Mouse (Mus musculus) erythroid progenitor cell, adult 5-6 weeks (primary cell): ENCODE data around the gene Os9. TPM values are rescaled to one million over a fixed set of nuclear protein-coding genes. Genes with fewer than 3 reads are reported as not detected.

ENCODE experiments used
- ATAC-seq: replicated peaks from 2 replicates; pipeline ENCODE4 v1.8.0; 2016; ENCODE audit warnings: moderate number of reproducible peaks, mild to moderate bottlenecking, moderate TSS enrichment, inconsistent platforms; ENCODE audit not compliant: poor library complexity, low FRiP score, severe bottlenecking
- total RNA-seq, 2 experiments: library from RNA; stranded (forward) in 1 of 2; stranded (reverse) in 1 of 2; fragments of 150-400 nt in 1 of 2; fragments of 186-747, 209-891 nt in 1 of 2; gene quantifications; 2 replicates each; pipeline versions ENCODE4 v1.2.3 to v1.2.4; 2015 to 2017; ENCODE audit warnings: low replicate concordance in 2 of 2

The Os9 gene
- total RNA-seq, 2 experiments from 2014 or later = 36.5 to 70.0 TPM

DNA sequence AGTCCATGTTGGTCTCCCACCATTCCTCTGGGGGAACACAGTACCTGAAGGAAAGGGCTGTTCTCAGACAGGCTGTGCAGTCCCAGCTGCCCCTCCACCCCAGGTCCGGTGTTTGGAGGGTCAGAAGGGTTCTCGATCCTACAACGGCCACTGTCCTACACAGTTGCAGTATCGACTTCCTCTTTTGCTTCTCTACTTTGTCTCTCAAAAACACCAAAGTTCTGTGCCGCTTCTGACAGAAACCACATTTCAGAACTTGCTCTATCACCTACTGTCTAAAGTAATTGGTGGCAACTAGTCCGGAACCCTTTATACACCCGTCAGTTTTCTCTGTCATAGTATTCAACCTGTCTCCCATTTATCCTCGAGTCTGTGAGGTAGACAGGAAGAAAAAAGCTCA, 65.5 kb downstream of the Os9 start:
- no peak for ATAC-seq

DNA sequence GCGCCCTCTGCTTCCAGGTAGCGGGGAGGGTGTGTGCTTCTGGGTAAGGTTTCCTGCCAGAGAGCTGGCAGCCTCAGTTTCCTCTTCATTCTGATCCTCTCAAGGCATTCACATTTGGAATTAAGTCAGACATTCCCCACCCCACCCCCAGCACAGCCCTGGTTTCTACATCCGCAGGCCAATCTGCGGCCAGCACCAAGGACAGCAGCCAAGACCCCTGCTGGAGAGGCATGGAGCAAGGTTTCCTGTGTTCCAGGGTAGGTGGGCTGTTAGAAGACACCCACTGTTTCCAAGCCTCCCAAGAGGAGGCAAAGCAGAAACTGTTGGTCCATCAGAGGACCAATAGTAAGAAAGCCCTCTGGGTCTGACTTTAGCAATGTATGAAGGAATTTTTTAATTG, 66.3 kb downstream of the Os9 start:
- ATAC-seq = no peak

DNA sequence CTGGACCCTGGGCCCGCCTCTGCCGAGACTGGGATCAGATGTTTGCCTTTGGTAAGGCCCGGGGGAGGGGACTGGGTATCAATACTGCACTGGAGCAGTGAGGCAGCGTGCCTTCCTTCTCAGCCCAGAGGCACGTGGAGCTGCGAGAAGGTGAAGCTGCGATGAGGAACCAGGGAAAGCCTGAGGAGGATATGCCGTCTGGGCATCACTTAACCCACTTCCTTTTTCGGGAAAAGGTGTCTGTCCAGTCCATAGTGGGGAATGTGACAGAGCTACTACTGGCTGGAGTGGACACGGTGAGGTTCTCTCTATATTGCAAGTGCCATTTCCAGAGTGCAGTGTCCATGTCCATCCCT, 70.8 kb downstream of the Os9 start:
- no peak for ATAC-seq

DNA sequence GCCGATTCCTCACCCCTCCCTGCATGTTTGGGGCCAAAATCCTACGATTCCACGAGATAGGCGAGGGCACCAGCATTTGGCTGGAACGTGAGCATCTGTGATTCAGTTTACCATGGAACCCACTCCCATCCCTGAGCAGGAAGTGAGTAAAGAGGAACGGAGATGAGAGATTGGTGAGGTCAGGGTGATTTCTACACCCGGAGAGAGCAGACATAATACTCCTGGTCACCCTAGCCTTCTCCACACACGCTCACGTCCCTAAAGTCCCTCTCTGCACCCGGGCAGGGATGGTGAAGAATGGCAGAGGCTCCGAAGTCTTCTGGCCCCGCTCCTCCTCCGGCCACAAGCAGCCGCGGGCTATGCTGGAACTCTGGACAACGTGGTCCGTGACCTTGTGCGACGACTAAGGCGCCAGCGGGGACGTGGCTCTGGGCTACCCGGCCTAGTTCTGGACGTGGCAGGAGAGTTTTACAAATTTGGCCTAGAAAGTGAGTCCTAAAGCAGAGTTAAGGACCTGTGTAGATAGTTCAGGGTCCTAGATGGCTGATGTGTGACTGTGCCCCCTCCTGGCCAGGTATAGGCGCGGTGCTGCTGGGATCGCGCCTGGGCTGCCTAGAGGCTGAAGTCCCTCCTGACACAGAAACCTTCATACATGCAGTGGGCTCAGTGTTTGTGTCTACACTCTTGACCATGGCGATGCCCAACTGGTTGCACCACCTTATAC, 71.4 kb downstream of the Os9 start:
- ATAC-seq = 0 out of 2 replicates have a peak, but pooled peaks have one; percentile 35

DNA sequence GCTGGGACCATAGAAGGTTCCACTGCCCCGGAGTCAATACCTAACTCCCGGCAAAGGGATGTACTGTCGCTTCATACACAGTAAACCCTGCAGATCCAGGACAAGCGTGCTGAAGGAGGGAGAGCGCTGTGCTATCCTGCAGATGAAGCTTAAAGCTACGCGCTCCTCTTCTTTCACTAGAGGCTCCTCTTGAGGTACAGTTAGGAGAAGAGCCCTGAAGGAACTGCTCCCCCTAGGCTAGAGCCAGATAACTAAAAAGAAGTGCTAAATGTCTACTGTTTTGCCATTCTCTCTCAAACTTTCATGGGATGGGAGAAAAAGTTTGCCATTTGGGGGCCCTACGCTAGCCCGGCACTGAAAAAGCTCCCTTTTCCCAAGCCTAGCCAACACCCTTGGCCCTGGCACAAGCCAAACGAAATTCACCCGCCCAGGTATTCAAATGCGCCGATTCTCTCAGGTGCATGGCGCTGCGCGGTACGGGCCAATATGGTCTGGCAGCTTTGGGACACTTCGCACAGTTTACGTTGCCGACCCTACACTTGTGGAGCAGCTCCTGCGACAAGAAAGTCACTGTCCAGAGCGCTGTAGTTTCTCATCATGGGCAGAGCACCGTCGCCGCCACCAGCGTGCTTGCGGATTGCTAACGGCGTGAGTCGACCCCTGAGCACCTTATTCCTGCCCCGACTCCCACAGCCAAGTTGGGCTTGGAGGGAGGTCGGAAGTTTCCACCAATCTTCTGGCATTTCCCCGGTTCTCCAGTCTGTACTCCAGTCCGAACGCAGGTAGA, 72.1 kb downstream of the Os9 start:
- no peak for ATAC-seq

DNA sequence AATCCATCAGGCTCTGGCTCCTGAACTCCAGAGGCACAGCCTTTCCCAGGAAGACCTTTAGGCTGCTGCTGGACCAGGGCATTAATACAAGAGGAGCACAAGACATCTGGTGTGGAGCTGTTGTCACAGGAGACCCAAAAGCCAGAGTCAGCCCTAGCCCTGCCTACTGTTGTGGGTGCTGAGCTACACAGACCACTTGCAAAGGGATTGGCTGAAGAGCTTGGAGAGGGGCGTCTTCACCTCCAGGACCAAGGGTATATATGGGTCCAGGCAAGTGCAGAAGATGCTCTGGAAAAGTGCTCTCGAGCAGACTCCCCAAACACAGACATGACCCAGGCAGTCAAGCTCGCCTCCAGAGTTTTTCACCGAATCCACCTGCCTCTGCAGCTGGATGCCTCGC, 73.0 kb downstream of the Os9 start, which contains the start of gene Cyp27b1:
Gene Cyp27b1 (plus strand): TSS at position 297 of the 400 bp plus-strand sequence.
- no peak for ATAC-seq

Other genes with a start within 250 kb of the Os9 start
- gene Atp23, start 219.8 kb downstream of the Os9 start, total RNA-seq (2015; ENCODE audit: low replicate concordance) = 3.6 TPM in 1 of 2 replicates, not detected in the other
- gene Atp23, start 219.8 kb downstream of the Os9 start, total RNA-seq (2017; ENCODE audit: low replicate concordance) = 0.51 and 1.7 TPM in 2 replicates
- gene Ctdsp2, start 142.4 kb downstream of the Os9 start, total RNA-seq (2015; ENCODE audit: low replicate concordance) = 18.0 and 19.7 TPM in 2 replicates
- 8.5 and 10.3 TPM in 2 replicates for gene Ctdsp2, start 142.4 kb downstream of the Os9 start, total RNA-seq (2017; ENCODE audit: low replicate concordance)
- gene Avil, start 120.4 kb downstream of the Os9 start, total RNA-seq (2015; ENCODE audit: low replicate concordance) = not detected in 2 replicates
- gene Avil, start 120.4 kb downstream of the Os9 start, total RNA-seq (2017; ENCODE audit: low replicate concordance) = not detected in 2 replicates
- gene Tsfm, start 90.3 kb downstream of the Os9 start, total RNA-seq (2015; ENCODE audit: low replicate concordance) = 12.6 and 14.4 TPM in 2 replicates
- gene Tsfm, start 90.3 kb downstream of the Os9 start, total RNA-seq (2017; ENCODE audit: low replicate concordance) = 4.2 and 6.5 TPM in 2 replicates
- 3.4 and 6.5 TPM in 2 replicates for gene Mettl1, start 79.7 kb downstream of the Os9 start, total RNA-seq (2015; ENCODE audit: low replicate concordance)
- 0.23 and 1.9 TPM in 2 replicates for gene Mettl1, start 79.7 kb downstream of the Os9 start, total RNA-seq (2017; ENCODE audit: low replicate concordance)
- not detected in 2 replicates for gene Eef1akmt3, start 79.6 kb downstream of the Os9 start, total RNA-seq (2015; ENCODE audit: low replicate concordance)
- not detected in 2 replicates for gene Eef1akmt3, start 79.6 kb downstream of the Os9 start, total RNA-seq (2017; ENCODE audit: low replicate concordance)
- gene Cyp27b1, start 72.9 kb downstream of the Os9 start, total RNA-seq (2015; ENCODE audit: low replicate concordance) = not detected in 2 replicates
- not detected in 2 replicates for gene Cyp27b1, start 72.9 kb downstream of the Os9 start, total RNA-seq (2017; ENCODE audit: low replicate concordance)
- gene March9, start 60.9 kb downstream of the Os9 start, total RNA-seq (2015; ENCODE audit: low replicate concordance) = not detected in 2 replicates
- gene March9, start 60.9 kb downstream of the Os9 start, total RNA-seq (2017; ENCODE audit: low replicate concordance) = not detected in 2 replicates
- gene Cdk4, start 57.6 kb downstream of the Os9 start, total RNA-seq (2015; ENCODE audit: low replicate concordance) = 84.3 and 107 TPM in 2 replicates
- 42.7 and 99.2 TPM in 2 replicates for gene Cdk4, start 57.6 kb downstream of the Os9 start, total RNA-seq (2017; ENCODE audit: low replicate concordance)
- gene Tspan31, start 50.9 kb downstream of the Os9 start, total RNA-seq (2015; ENCODE audit: low replicate concordance) = 13.0 and 18.0 TPM in 2 replicates
- 6.6 and 8.5 TPM in 2 replicates for gene Tspan31, start 50.9 kb downstream of the Os9 start, total RNA-seq (2017; ENCODE audit: low replicate concordance)
- gene Agap2, start 45.8 kb downstream of the Os9 start, total RNA-seq (2015; ENCODE audit: low replicate concordance) = 1.1 and 3.8 TPM in 2 replicates
- gene Agap2, start 45.8 kb downstream of the Os9 start, total RNA-seq (2017; ENCODE audit: low replicate concordance) = 2.2 and 51.8 TPM in 2 replicates
- gene B4galnt1, start 44.1 kb upstream of the Os9 start, total RNA-seq (2015; ENCODE audit: low replicate concordance) = 25.2 and 34.2 TPM in 2 replicates
- 10.7 and 14.0 TPM in 2 replicates for gene B4galnt1, start 44.1 kb upstream of the Os9 start, total RNA-seq (2017; ENCODE audit: low replicate concordance)
- gene Slc26a10, start 59.5 kb upstream of the Os9 start, total RNA-seq (2015; ENCODE audit: low replicate concordance) = not detected in 2 replicates
- not detected in 2 replicates for gene Slc26a10, start 59.5 kb upstream of the Os9 start, total RNA-seq (2017; ENCODE audit: low replicate concordance)
- gene Arhgef25, start 69.0 kb upstream of the Os9 start, total RNA-seq (2015; ENCODE audit: low replicate concordance) = 0.72 TPM in 1 of 2 replicates, not detected in the other
- gene Arhgef25, start 69.0 kb upstream of the Os9 start, total RNA-seq (2017; ENCODE audit: low replicate concordance) = 0.13 and 10.1 TPM in 2 replicates
- 18.9 and 22.0 TPM in 2 replicates for gene Dtx3, start 74.6 kb upstream of the Os9 start, total RNA-seq (2015; ENCODE audit: low replicate concordance)
- 6.3 and 11.9 TPM in 2 replicates for gene Dtx3, start 74.6 kb upstream of the Os9 start, total RNA-seq (2017; ENCODE audit: low replicate concordance)
- gene Pip4k2c, start 90.5 kb upstream of the Os9 start, total RNA-seq (2015; ENCODE audit: low replicate concordance) = 31.4 and 61.6 TPM in 2 replicates
- 37.8 and 46.2 TPM in 2 replicates for gene Pip4k2c, start 90.5 kb upstream of the Os9 start, total RNA-seq (2017; ENCODE audit: low replicate concordance)
- gene Kif5a, start 142.2 kb upstream of the Os9 start, total RNA-seq (2015; ENCODE audit: low replicate concordance) = not detected in 2 replicates
- not detected in 2 replicates for gene Kif5a, start 142.2 kb upstream of the Os9 start, total RNA-seq (2017; ENCODE audit: low replicate concordance)
- 72.9 and 75.0 TPM in 2 replicates for gene Dctn2, start 145.2 kb upstream of the Os9 start, total RNA-seq (2015; ENCODE audit: low replicate concordance)
- 64.0 and 70.5 TPM in 2 replicates for gene Dctn2, start 145.2 kb upstream of the Os9 start, total RNA-seq (2017; ENCODE audit: low replicate concordance)
- gene Mbd6, start 167.9 kb upstream of the Os9 start, total RNA-seq (2015; ENCODE audit: low replicate concordance) = 55.8 and 69.6 TPM in 2 replicates
- 10.7 and 15.0 TPM in 2 replicates for gene Mbd6, start 167.9 kb upstream of the Os9 start, total RNA-seq (2017; ENCODE audit: low replicate concordance)
- gene Mars, start 190.7 kb upstream of the Os9 start, total RNA-seq (2015; ENCODE audit: low replicate concordance) = 68.5 and 80.9 TPM in 2 replicates
- gene Mars, start 190.7 kb upstream of the Os9 start, total RNA-seq (2017; ENCODE audit: low replicate concordance) = 86.0 and 98.9 TPM in 2 replicates
- 18.0 and 18.9 TPM in 2 replicates for gene Arhgap9, start 200.8 kb upstream of the Os9 start, total RNA-seq (2015; ENCODE audit: low replicate concordance)
- 6.4 and 15.4 TPM in 2 replicates for gene Arhgap9, start 200.8 kb upstream of the Os9 start, total RNA-seq (2017; ENCODE audit: low replicate concordance)
- not detected in 2 replicates for gene Gli1, start 220.8 kb upstream of the Os9 start, total RNA-seq (2015; ENCODE audit: low replicate concordance)
- gene Gli1, start 220.8 kb upstream of the Os9 start, total RNA-seq (2017; ENCODE audit: low replicate concordance) = not detected in 2 replicates
- gene Inhbe, start 233.3 kb upstream of the Os9 start, total RNA-seq (2015; ENCODE audit: low replicate concordance) = not detected in 2 replicates
- gene Inhbe, start 233.3 kb upstream of the Os9 start, total RNA-seq (2017; ENCODE audit: low replicate concordance) = not detected in 2 replicates
- gene Inhbc, start 249.3 kb upstream of the Os9 start, total RNA-seq (2015; ENCODE audit: low replicate concordance) = not detected in 2 replicates
- gene Inhbc, start 249.3 kb upstream of the Os9 start, total RNA-seq (2017; ENCODE audit: low replicate concordance) = not detected in 2 replicates